Mouse (Mus musculus): ENCODE results near the gene Efna3. TPM values are rescaled to one million over a fixed set of nuclear protein-coding genes. Genes with fewer than 3 reads are reported as not detected.

Efna3 gene
- polyA plus RNA-seq, 1 experiment from 2014 or later, result 9.0 TPM

- H3K36me3 ChIP-seq, result no peaks in the 10 kb centered on the region
- no peaks in the 10 kb centered on the region; the same call in 1 of the 2 replicates for H3K27me3 ChIP-seq (replicated peaks)
- H3K27ac ChIP-seq, result peak within 1 kb of the TSS; percentile 24
- H3K4me2 ChIP-seq (replicated peaks), result peak within 1 kb of the TSS; percentile 99
- H3K4me1 ChIP-seq (replicated peaks), result peaks cover 16% of the 10 kb centered on the region
- peak; percentile 93 for ATAC-seq
- H3K9ac ChIP-seq, result peak within 1 kb of the TSS; percentile 71
- WGBS, result under 1% methylated on average over 59 of the region's 59 CpGs
- no peaks in the 10 kb centered on the region for H3K9me3 ChIP-seq
- peak within 1 kb of the TSS; percentile 69 for H3K4me3 ChIP-seq (replicated peaks)
These were observed 27.2 kb upstream of the Efna3 start, which contains the start of gene Adam15 for GRCm38 (mm10) chr3:89349869-89350501. Adam15 (minus strand) TSS chr3:89349996.

GRCm38 (mm10) chr3:89348911-89349868 lies 26.4 kb upstream of the Efna3 start:
- peak overlapping the region; percentile 71 for H3K9ac ChIP-seq
- H3K4me2 ChIP-seq (replicated peaks), result peak overlapping the region; percentile 99
- ATAC-seq, result peak; percentile 60
- 2% methylated on average over 38 of the region's 38 CpGs for WGBS
- H3K9me3 ChIP-seq, result no peaks in the 10 kb centered on the region
- H3K36me3 ChIP-seq, result no peaks in the 10 kb centered on the region
- peak overlapping the region; percentile 24; the same call in 1 of the 2 replicates for H3K27ac ChIP-seq
- H3K27me3 ChIP-seq (replicated peaks), result no peaks in the 10 kb centered on the region; the same call in 1 of the 2 replicates
- H3K4me3 ChIP-seq (replicated peaks), result peak overlapping the region; percentile 69
- peaks cover 14% of the 10 kb centered on the region for H3K4me1 ChIP-seq (replicated peaks)

GRCm38 (mm10) chr3:89347916-89348315 lies 25.2 kb upstream of the Efna3 start:
- no peak overlapping the region for H3K9ac ChIP-seq
- peaks cover 14% of the 10 kb centered on the region for H3K4me1 ChIP-seq (replicated peaks)
- H3K4me2 ChIP-seq (replicated peaks), result peak overlapping the region; percentile 99
- H3K9me3 ChIP-seq, result no peaks in the 10 kb centered on the region
- H3K36me3 ChIP-seq, result no peaks in the 10 kb centered on the region
- no peaks in the 10 kb centered on the region; the same call in 1 of the 2 replicates for H3K27me3 ChIP-seq (replicated peaks)
- 75% methylated on average over 1 of the region's 1 CpGs for WGBS
- 0 out of 2 replicates have a peak overlapping the region, but pooled peaks have one; percentile 17 for H3K27ac ChIP-seq
- ATAC-seq, result no peak
- no peak overlapping the region for H3K4me3 ChIP-seq (replicated peaks)

- no peak overlapping the region for H3K27ac ChIP-seq
These were observed 24.2 kb upstream of the Efna3 start for GRCm38 (mm10) chr3:89346815-89347540.

GRCm38 (mm10) chr3:89343279-89343678 lies 20.5 kb upstream of the Efna3 start:
- Histone ChIP-seq H3K4me3 (replicated peaks) (no peak overlapping the region), H3K4me2 (replicated peaks) (no peak overlapping the region), H3K4me1 (replicated peaks) (peaks cover 26% of the 10 kb centered on the region), H3K27ac (no peak overlapping the region), H3K9ac (no peak overlapping the region), H3K27me3 (replicated peaks) (no peaks in the 10 kb centered on the region; the same call in 1 of the 2 replicates), H3K9me3 (no peaks in the 10 kb centered on the region), H3K36me3 (no peaks in the 10 kb centered on the region)
- no peak for ATAC-seq
- 85% methylated on average over 7 of the region's 7 CpGs for WGBS

More at GRCm38 (mm10) chr3:89346815-89347540, 24.2 kb upstream of the Efna3 start:
- no peak for ATAC-seq
- Histone ChIP-seq H3K36me3 (no peaks in the 10 kb centered on the region), H3K9ac (no peak overlapping the region), H3K9me3 (no peaks in the 10 kb centered on the region), H3K27me3 (replicated peaks) (no peaks in the 10 kb centered on the region; the same call in 1 of the 2 replicates), H3K4me3 (replicated peaks) (no peak overlapping the region), H3K4me2 (replicated peaks) (no peak overlapping the region), H3K4me1 (replicated peaks) (peaks cover 14% of the 10 kb centered on the region)
- 81% methylated on average over 10 of the region's 10 CpGs for WGBS

GRCm38 (mm10) chr3:89341794-89342193 lies 19.0 kb upstream of the Efna3 start:
- 91% methylated on average over 4 of the region's 4 CpGs for WGBS
- Histone ChIP-seq H3K36me3 (no peaks in the 10 kb centered on the region), H3K27me3 (replicated peaks) (no peaks in the 10 kb centered on the region), H3K9me3 (no peaks in the 10 kb centered on the region), H3K4me1 (replicated peaks) (peaks cover 32% of the 10 kb centered on the region), H3K27ac (no peak overlapping the region), H3K4me3 (replicated peaks) (no peak overlapping the region), H3K9ac (no peak overlapping the region), H3K4me2 (replicated peaks) (no peak overlapping the region)
- ATAC-seq, result no peak

GRCm38 (mm10) chr3:89340465-89340864 lies 17.7 kb upstream of the Efna3 start:
- Histone ChIP-seq H3K9me3 (no peaks in the 10 kb centered on the region), H3K9ac (0 out of 2 replicates have a peak overlapping the region, but pooled peaks have one; percentile 28), H3K4me3 (replicated peaks) (peak overlapping the region; percentile 25), H3K36me3 (no peaks in the 10 kb centered on the region), H3K4me2 (replicated peaks) (peak overlapping the region; percentile 85), H3K27me3 (replicated peaks) (no peaks in the 10 kb centered on the region), H3K4me1 (replicated peaks) (peaks cover 40% of the 10 kb centered on the region), H3K27ac (no peak overlapping the region)
- peak; percentile 21 for ATAC-seq
- 3% methylated on average over 11 of the region's 11 CpGs for WGBS

GRCm38 (mm10) chr3:89339416-89339815 lies 16.7 kb upstream of the Efna3 start:
- no peak overlapping the region; the same call in 1 of the 2 replicates for H3K4me3 ChIP-seq (replicated peaks)
- H3K9me3 ChIP-seq, result no peaks in the 10 kb centered on the region
- H3K4me2 ChIP-seq (replicated peaks), result peak overlapping the region; percentile 85
- peaks cover 40% of the 10 kb centered on the region for H3K4me1 ChIP-seq (replicated peaks)
- no peaks in the 10 kb centered on the region for H3K27me3 ChIP-seq (replicated peaks)
- peak; percentile 10; the same call in 1 of the 2 replicates for ATAC-seq
- H3K9ac ChIP-seq, result no peak overlapping the region
- H3K27ac ChIP-seq, result 0 out of 2 replicates have a peak overlapping the region, but pooled peaks have one; percentile 36
- 24% methylated on average over 8 of the region's 8 CpGs for WGBS
- peaks cover 6% of the 10 kb centered on the region; the same call in 1 of the 2 replicates for H3K36me3 ChIP-seq

- peak; percentile 83 for ATAC-seq
- H3K9ac ChIP-seq, result peak within 1 kb of the TSS; percentile 93
- H3K36me3 ChIP-seq, result peaks cover 13% of the 10 kb centered on the region
- WGBS, result under 1% methylated on average over 44 of the region's 44 CpGs
- H3K27me3 ChIP-seq (replicated peaks), result no peaks in the 10 kb centered on the region
- H3K4me1 ChIP-seq (replicated peaks), result peaks cover 44% of the 10 kb centered on the region
- H3K4me2 ChIP-seq (replicated peaks), result peak within 1 kb of the TSS; percentile 85
- H3K4me3 ChIP-seq (replicated peaks), result peak within 1 kb of the TSS; percentile 92
- no peaks in the 10 kb centered on the region for H3K9me3 ChIP-seq
- peak within 1 kb of the TSS; percentile 93 for H3K27ac ChIP-seq
These were observed 15.2 kb upstream of the Efna3 start, which contains the start of gene Efna4 for GRCm38 (mm10) chr3:89337721-89338578. Efna4 (minus strand) TSS chr3:89338028.

- Histone ChIP-seq H3K27ac (peak overlapping the region; percentile 93), H3K4me3 (replicated peaks) (peak overlapping the region; percentile 92), H3K9me3 (no peaks in the 10 kb centered on the region), H3K36me3 (peaks cover 13% of the 10 kb centered on the region), H3K9ac (peak overlapping the region; percentile 93), H3K4me2 (replicated peaks) (peak overlapping the region; percentile 85), H3K4me1 (replicated peaks) (peaks cover 51% of the 10 kb centered on the region), H3K27me3 (replicated peaks) (no peaks in the 10 kb centered on the region)
- ATAC-seq, result no peak; the same call in 1 of the 2 replicates
- under 1% methylated on average over 18 of the region's 21 CpGs for WGBS
These were observed 14.4 kb upstream of the Efna3 start for GRCm38 (mm10) chr3:89337062-89337720.

Data from intestine, embryonic 15.5 days (tissue).